Mouse (Mus musculus) stomach, embryonic 15.5 days (tissue): ENCODE data around the gene Cops4. TPM values are rescaled to one million over a fixed set of nuclear protein-coding genes. Genes with fewer than 3 reads are reported as not detected.
A peak's percentile ranks its signal among the peaks of the same experiment; 100 is the strongest.

Experiments used
- ATAC-seq: fragments of 200-750 bp; cut with Nextera tagmentation; 2 replicates; pipeline ENCODE4 v1.8.0; 2017; ENCODE audit warnings: low read depth, moderate number of reproducible peaks, moderate TSS enrichment; ENCODE audit not compliant: insufficient read depth, low FRiP score
- H3K27ac ChIP-seq: fragments of 300-500 bp; sonication (generic); 2 replicates; pipeline ENCODE4 v1.5.1; 2015; ENCODE audit warnings: mild to moderate bottlenecking, inconsistent platforms
- H3K27me3 ChIP-seq: fragments of 300-500 bp; sonication (generic); replicated peaks from 2 replicates; pipeline ENCODE4 v1.6.1; 2015; ENCODE audit warnings: inconsistent platforms
- H3K36me3 ChIP-seq: fragments of 300-500 bp; sonication (generic); 2 replicates; pipeline ENCODE4 v1.6.1; 2015; ENCODE audit warnings: inconsistent platforms
- H3K4me1 ChIP-seq: fragments of 300-500 bp; sonication (generic); 2 replicates; pipeline ENCODE4 v1.6.1; 2015; ENCODE audit warnings: inconsistent platforms
- H3K4me2 ChIP-seq: fragments of 300-500 bp; sonication (generic); 2 replicates; pipeline ENCODE4 v1.6.1; 2015; ENCODE audit warnings: mild to moderate bottlenecking, inconsistent platforms
- H3K4me3 ChIP-seq: fragments of 300-500 bp; sonication (generic); replicated peaks from 2 replicates; pipeline ENCODE4 v1.5.1; 2015; ENCODE audit warnings: inconsistent platforms
- H3K9ac ChIP-seq: fragments of 300-500 bp; sonication (generic); 2 replicates; pipeline ENCODE4 v1.6.1; 2015; ENCODE audit warnings: inconsistent platforms
- H3K9me3 ChIP-seq: fragments of 300-500 bp; sonication (generic); 2 replicates; pipeline ENCODE4 v1.6.1; 2016; ENCODE audit warnings: inconsistent platforms
- WGBS: fragments of 180-500 bp; shearing (Covaris S2); methylation state at CpG from one replicate; pipeline ENCODE4 v1.1.7; 2015; 5-methylcytosine and 5-hydroxymethylcytosine counted together
- polyA plus RNA-seq: library from polyadenylated mRNA; unstranded; fragments of >200 nt; fragmentation: Nextera tagmentation; extraction: Ambion mirVana; gene quantifications from 2 replicates; pipeline ENCODE4 v1.2.1, GENCODE M21; 2015

The Cops4 gene
- polyA plus RNA-seq, 1 experiment from 2014 or later: 159 TPM

DNA sequence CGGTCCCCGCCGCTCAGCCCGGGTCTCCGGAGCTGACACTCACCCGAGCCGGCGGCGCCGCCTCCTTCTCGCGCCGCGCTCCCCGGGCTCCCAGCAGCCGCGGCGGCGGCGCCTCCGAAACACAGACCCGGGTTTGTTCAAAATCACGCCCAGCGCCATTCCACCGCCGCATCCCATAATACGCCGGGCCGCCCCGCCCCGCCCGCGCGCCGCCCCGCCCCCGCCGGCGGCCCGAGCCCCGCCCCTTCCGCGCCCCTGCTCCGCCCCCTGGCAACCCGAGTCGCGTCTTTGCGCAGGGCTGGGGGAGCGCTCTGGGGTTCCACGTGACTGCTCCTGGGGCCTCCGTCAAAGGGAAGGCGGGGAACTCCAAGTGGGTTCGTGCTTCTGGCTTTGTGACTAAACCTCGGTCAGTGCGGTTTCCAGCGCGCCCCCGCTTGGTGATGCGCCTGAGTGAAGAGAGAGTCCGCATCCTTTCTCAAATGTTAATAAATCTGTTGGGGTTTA, 17.6 kb upstream of the Cops4 start, which contains the start of gene Lin54:
Gene Lin54 (minus strand): TSS at position 182 of the 504 bp plus-strand sequence.
- peak within 1 kb of the TSS; percentile 85 for H3K4me3 ChIP-seq
- WGBS: under 1% methylated on average over 43 of the region's 60 CpGs
- peak within 1 kb of the TSS; percentile 85 for H3K27ac ChIP-seq
- H3K36me3 ChIP-seq: no peaks in the 10 kb centered on the region
- H3K4me2 ChIP-seq: peak within 1 kb of the TSS; percentile 95
- peaks cover 8% of the 10 kb centered on the region; the same call in 1 of the 2 replicates for H3K4me1 ChIP-seq
- ATAC-seq: peak; percentile 94
- no peaks in the 10 kb centered on the region for H3K27me3 ChIP-seq
- H3K9ac ChIP-seq: peak within 1 kb of the TSS; percentile 54
- no peaks in the 10 kb centered on the region for H3K9me3 ChIP-seq

DNA sequence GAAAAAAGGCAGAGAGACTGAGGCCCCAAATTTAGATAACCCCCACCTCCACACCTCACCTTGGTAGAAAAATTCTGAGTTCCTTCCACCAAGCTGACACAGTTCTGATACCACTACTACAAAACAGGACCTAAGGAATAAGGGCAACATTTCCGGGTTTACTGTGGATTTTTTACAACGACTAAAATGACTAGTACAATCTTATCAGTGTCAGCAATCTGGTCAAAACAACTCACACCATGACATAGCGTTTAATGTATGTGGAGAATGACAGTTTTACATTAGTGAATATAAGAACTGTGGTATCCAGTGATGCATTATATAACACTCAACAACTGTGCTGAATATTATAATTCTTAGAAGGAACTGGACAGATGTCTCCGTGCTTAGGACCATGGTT, 16.8 kb upstream of the Cops4 start:
- Histone ChIP-seq H3K27me3 (no peaks in the 10 kb centered on the region), H3K9ac (no peak overlapping the region), H3K36me3 (no peaks in the 10 kb centered on the region), H3K4me2 (peak overlapping the region; percentile 63; the same call in 1 of the 2 replicates), H3K4me1 (peaks cover 8% of the 10 kb centered on the region; the same call in 1 of the 2 replicates), H3K9me3 (no peaks in the 10 kb centered on the region), H3K4me3 (peak overlapping the region; percentile 85; the same call in 1 of the 2 replicates), H3K27ac (peak overlapping the region; percentile 61; the same call in 1 of the 2 replicates)
- 73% methylated on average over 4 of the region's 4 CpGs for WGBS
- ATAC-seq: no peak

- ATAC-seq: no peak
- 70% methylated on average over 11 of the region's 11 CpGs for WGBS
Observed at GRCm38 (mm10) chr5:100509247-100509646, 8.9 kb upstream of the Cops4 start.

GRCm38 (mm10) chr5:100512576-100512975, 5.5 kb upstream of the Cops4 start:
- ATAC-seq: no peak
- no peak overlapping the region for H3K9ac ChIP-seq
- no peak overlapping the region for H3K4me2 ChIP-seq
- H3K27me3 ChIP-seq: no peaks in the 10 kb centered on the region
- H3K4me1 ChIP-seq: peaks cover 2% of the 10 kb centered on the region; the same call in 1 of the 2 replicates
- no peak overlapping the region for H3K27ac ChIP-seq
- no peak overlapping the region for H3K4me3 ChIP-seq
- H3K36me3 ChIP-seq: no peaks in the 10 kb centered on the region
- H3K9me3 ChIP-seq: no peaks in the 10 kb centered on the region

More at GRCm38 (mm10) chr5:100509247-100509646, 8.9 kb upstream of the Cops4 start:
- Histone ChIP-seq H3K27me3 (no peaks in the 10 kb centered on the region), H3K27ac (no peak overlapping the region), H3K4me1 (no peaks in the 10 kb centered on the region), H3K4me2 (no peak overlapping the region), H3K36me3 (no peaks in the 10 kb centered on the region), H3K4me3 (no peak overlapping the region), H3K9me3 (no peaks in the 10 kb centered on the region), H3K9ac (no peak overlapping the region)

DNA sequence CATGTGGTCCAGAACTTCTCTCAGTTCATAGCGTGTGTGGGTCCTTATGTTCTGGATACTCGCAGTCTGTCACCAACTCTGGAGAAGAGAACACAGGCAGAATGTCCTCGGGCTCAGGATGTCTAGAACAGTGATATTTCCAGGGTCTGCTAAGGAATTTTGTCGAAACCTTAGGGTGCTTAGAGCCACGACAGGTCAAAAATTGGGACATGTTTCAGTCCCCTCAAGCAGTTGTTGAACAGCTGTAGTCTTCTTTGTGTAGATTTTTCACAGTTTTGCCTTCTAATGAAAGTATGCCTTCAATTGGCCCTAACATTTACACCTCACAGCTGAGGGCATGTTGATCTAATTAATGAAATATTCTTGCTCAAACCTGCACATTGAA, 910 bp downstream of the Cops4 start:
- peak overlapping the region; percentile 63 for H3K4me2 ChIP-seq
- ATAC-seq: no peak
- no peaks in the 10 kb centered on the region for H3K9me3 ChIP-seq
- peak overlapping the region; percentile 75 for H3K4me3 ChIP-seq
- H3K36me3 ChIP-seq: no peaks in the 10 kb centered on the region
- peak overlapping the region; percentile 66 for H3K27ac ChIP-seq
- H3K4me1 ChIP-seq: peaks cover 7% of the 10 kb centered on the region; the same call in 1 of the 2 replicates
- H3K9ac ChIP-seq: peak overlapping the region; percentile 72
- 5% methylated on average over 5 of the region's 5 CpGs for WGBS
- no peaks in the 10 kb centered on the region for H3K27me3 ChIP-seq

- ATAC-seq: no peak
- Histone ChIP-seq H3K27me3 (no peaks in the 10 kb centered on the region), H3K27ac (no peak overlapping the region), H3K4me1 (peaks cover 7% of the 10 kb centered on the region; the same call in 1 of the 2 replicates), H3K4me3 (0 out of 2 replicates have a peak overlapping the region, but pooled peaks have one; percentile 1), H3K9ac (no peak overlapping the region), H3K4me2 (peak overlapping the region; percentile 19; the same call in 1 of the 2 replicates), H3K36me3 (no peaks in the 10 kb centered on the region), H3K9me3 (no peaks in the 10 kb centered on the region)
- 86% methylated on average over 2 of the region's 2 CpGs for WGBS
Observed at GRCm38 (mm10) chr5:100520223-100520622, 2.1 kb downstream of the Cops4 start.

DNA sequence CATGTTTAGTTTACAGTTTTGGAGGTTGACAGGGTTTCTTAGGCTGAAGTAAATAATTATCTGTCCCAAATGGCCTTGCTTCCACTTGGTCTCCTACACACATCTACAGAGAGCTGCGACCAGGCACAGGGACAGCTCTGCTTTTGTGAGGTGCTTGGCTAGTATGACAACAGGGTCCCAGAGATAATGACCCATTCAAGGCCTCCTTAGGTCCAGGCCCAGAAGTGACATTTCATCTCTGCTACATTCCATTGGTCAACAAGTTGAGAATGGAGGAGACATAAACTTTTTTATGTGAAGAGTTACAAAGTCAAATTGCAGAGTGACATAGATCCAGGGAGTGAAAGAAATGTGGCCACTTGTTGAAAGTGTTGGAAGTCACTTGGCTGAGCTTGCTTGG, 5.2 kb downstream of the Cops4 start:
- 90% methylated on average over 1 of the region's 1 CpGs for WGBS
- no peak overlapping the region for H3K27ac ChIP-seq
- no peak for ATAC-seq
- no peak overlapping the region for H3K4me2 ChIP-seq
- 0 out of 2 replicates have a peak, but pooled peaks cover 4% of the 10 kb centered on the region for H3K4me1 ChIP-seq
- H3K9ac ChIP-seq: no peak overlapping the region
- H3K36me3 ChIP-seq: no peaks in the 10 kb centered on the region; the same call in 1 of the 2 replicates
- H3K27me3 ChIP-seq: no peaks in the 10 kb centered on the region
- H3K9me3 ChIP-seq: no peaks in the 10 kb centered on the region
- no peak overlapping the region for H3K4me3 ChIP-seq

- 90% methylated on average over 9 of the region's 9 CpGs for WGBS
- no peak overlapping the region for H3K9ac ChIP-seq
- peaks cover 6% of the 10 kb centered on the region for H3K36me3 ChIP-seq
- no peak overlapping the region for H3K4me3 ChIP-seq
- H3K4me2 ChIP-seq: no peak overlapping the region
- H3K9me3 ChIP-seq: no peaks in the 10 kb centered on the region
- 0 out of 2 replicates have a peak, but pooled peaks cover 3% of the 10 kb centered on the region for H3K4me1 ChIP-seq
- no peak overlapping the region for H3K27ac ChIP-seq
- no peaks in the 10 kb centered on the region for H3K27me3 ChIP-seq
- no peak for ATAC-seq
Observed at GRCm38 (mm10) chr5:100524921-100525320, 6.8 kb downstream of the Cops4 start.

DNA sequence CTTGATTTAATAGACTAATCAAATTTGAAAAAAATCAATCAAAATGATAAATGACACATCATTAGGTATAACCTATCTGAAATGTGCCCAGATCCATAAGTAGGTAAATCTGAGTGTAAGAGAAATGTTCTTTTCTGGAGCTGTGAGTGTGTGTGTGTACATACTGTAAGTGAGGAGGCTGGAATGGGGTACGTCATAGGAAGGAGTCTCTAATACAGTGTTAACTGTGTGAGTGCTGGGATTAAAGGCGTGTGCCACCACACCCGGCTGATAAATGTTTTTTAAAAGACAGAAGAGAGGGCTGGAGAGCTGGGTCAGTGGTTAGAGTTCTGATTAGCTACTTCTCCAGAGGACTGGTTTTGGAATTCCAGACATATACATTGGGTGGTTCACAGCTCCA, 7.5 kb downstream of the Cops4 start:
- Histone ChIP-seq H3K27me3 (no peaks in the 10 kb centered on the region), H3K9ac (no peak overlapping the region), H3K9me3 (no peaks in the 10 kb centered on the region), H3K4me3 (no peak overlapping the region), H3K4me1 (no peaks in the 10 kb centered on the region), H3K36me3 (peaks cover 13% of the 10 kb centered on the region), H3K4me2 (no peak overlapping the region), H3K27ac (no peak overlapping the region)
- WGBS: 68% methylated on average over 3 of the region's 3 CpGs
- ATAC-seq: no peak

DNA sequence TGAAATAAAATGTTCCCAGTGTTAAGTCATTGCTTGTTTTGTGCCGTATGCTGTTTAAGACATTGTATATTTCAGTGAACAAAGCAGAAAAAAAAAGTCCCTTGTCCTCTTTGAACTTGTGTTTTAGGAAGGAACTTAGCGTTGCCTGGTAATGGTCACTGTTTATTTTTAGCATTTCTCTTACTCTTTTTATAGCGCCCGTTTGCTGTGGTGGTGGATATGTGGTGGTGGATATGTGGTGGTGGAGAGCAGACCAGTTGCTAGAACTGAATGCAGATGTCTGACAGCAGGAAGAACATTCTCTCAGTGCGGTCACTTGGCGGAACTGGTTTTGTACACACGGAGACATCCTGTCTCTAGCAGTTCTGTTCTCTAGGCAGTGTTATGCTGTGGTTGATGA, 8.1 kb downstream of the Cops4 start:
- no peak overlapping the region for H3K4me2 ChIP-seq
- peaks cover 18% of the 10 kb centered on the region for H3K36me3 ChIP-seq
- no peak for ATAC-seq
- no peaks in the 10 kb centered on the region for H3K9me3 ChIP-seq
- WGBS: 64% methylated on average over 7 of the region's 7 CpGs
- no peak overlapping the region for H3K9ac ChIP-seq
- no peak overlapping the region for H3K27ac ChIP-seq
- H3K27me3 ChIP-seq: no peaks in the 10 kb centered on the region
- no peaks in the 10 kb centered on the region for H3K4me1 ChIP-seq
- no peak overlapping the region for H3K4me3 ChIP-seq

DNA sequence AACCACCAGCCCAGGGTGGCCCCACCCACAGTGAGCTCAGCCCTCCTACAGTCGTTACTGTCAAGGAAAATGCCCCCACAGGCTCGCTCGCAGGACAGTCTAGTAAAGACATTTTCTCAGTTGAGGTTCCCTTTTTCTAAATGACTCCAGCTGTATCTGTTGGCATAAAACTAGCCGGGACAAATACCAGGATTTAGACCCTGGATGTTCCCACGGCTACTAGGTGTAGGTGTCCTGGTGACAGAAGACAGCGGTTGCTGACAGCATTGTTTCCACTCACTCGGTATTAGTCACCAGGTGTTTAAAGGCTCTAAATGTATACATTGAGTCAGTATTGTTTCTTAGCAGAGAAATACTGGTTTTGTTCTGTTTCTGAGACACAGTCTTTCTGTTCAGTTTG, 17.7 kb downstream of the Cops4 start:
- Histone ChIP-seq H3K27ac (no peak overlapping the region; the same call in 1 of the 2 replicates), H3K27me3 (no peaks in the 10 kb centered on the region), H3K4me1 (no peaks in the 10 kb centered on the region), H3K4me3 (no peak overlapping the region), H3K4me2 (no peak overlapping the region), H3K9ac (no peak overlapping the region), H3K36me3 (peaks cover 23% of the 10 kb centered on the region), H3K9me3 (no peaks in the 10 kb centered on the region)
- no peak for ATAC-seq
- 70% methylated on average over 7 of the region's 7 CpGs for WGBS

DNA sequence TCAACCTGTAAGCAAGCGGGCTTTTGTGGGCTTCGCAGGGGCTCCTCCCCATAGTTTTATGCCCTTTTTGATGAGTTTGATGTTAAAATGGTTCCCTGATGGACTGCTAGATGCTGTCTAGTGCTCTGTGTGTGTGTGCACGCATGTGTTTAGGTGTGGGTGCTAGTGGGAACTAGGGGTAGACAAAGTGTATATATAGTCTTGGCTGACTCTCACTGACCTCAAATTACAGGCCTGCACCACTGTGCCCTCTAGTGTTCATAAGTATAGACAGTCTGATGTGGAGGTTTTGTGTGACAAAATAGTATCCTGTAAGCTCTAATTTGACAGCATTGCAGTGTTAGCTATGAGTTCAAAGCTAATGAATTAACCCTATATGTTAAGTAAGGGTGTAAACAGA, 18.5 kb downstream of the Cops4 start:
- Histone ChIP-seq H3K27ac (no peak overlapping the region), H3K4me3 (no peak overlapping the region), H3K4me1 (no peaks in the 10 kb centered on the region), H3K4me2 (no peak overlapping the region), H3K27me3 (no peaks in the 10 kb centered on the region), H3K9me3 (no peaks in the 10 kb centered on the region), H3K9ac (no peak overlapping the region), H3K36me3 (peaks cover 23% of the 10 kb centered on the region)
- WGBS: 77% methylated on average over 3 of the region's 3 CpGs
- no peak for ATAC-seq
